Mouse (Mus musculus): ENCODE results near the gene Wwox. TPM values are rescaled to one million over a fixed set of nuclear protein-coding genes. Genes with fewer than 3 reads are reported as not detected.

Gene Wwox
- total and polyA plus RNA-seq, 3 experiments = 7.8 to 11.5 (median 9.1) TPM

DNA sequence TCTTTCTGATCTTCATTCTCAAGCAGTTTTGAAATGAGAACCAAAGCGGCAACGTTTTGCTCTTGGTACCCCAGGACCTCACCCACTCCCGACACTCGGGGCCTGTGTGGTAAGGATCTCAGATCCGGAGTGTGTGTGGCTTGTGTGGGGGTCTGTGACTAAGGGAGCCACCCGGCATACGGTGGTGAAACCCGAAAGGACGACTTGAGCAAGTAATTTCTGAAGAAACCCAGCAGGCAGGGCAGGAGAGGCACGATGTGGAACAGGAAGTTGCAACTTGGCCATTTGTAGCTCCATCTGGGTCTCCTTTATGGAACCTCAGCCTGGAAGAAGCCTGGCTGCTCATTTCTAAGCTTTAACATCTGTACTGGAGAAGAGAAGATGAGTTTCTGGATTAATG, 697.4 kb downstream of the Wwox start:
- Histone ChIP-seq H3K9ac (ENCODE audit: insufficient read depth, low read depth) (no peak overlapping the region), H3K79me2 (replicated peaks; ENCODE audit: control insufficient read depth, extremely low read depth, insufficient read depth, poor library complexity, severe bottlenecking) (no peaks in the 10 kb centered on the region), H3K27me3 (replicated peaks) (peaks cover 71% of the 10 kb centered on the region), H3K4me2 (ENCODE audit: insufficient read depth, low read depth, poor library complexity, severe bottlenecking) (no peak overlapping the region), H3K4me3 (replicated peaks in 1 of 3; ENCODE audit: low read depth in 2 of 3, low read length in 2 of 3, poor library complexity in 1 of 3) (no peak overlapping the region), H3K27ac (ENCODE audit: insufficient read depth, low read depth) (no peak overlapping the region), H3K4me1 (ENCODE audit: control insufficient read depth in 1 of 2, insufficient read depth in 2 of 2) (no peaks in the 10 kb centered on the region), H3K9me3 (replicated peaks; ENCODE audit: low read length) (peaks cover 1% of the 10 kb centered on the region), H3K36me3 (replicated peaks in 1 of 2; ENCODE audit: control insufficient read depth in 1 of 2, insufficient read depth in 1 of 2, low read length in 1 of 2) (no peaks in the 10 kb centered on the region)
- in situ Hi-C loops (cut with MboI; ENCODE audit: low pct_ligation_motif_present, low pct_unique_long_range_greater_than_20kb, low sequenced_read_pairs) = no loop called here
- TF ChIP-seq KAT2A (IDR thresholded peaks at IDR 0.05; ENCODE audit: insufficient replicate concordance, low read length) = no peak
- TF ChIP-seq TCF12 (IDR thresholded peaks at IDR 0.05; ENCODE audit: low read depth, low read length) = no peak
- TF ChIP-seq ZMIZ1 (IDR thresholded peaks at IDR 0.05; ENCODE audit: low read depth, low read length) = no peak
- no peak for TF ChIP-seq ELF1 (IDR thresholded peaks at IDR 0.05; ENCODE audit: low read depth, low read length)
- DNase-seq (ENCODE audit: extremely low read depth) = no peak
- dilution Hi-C loops (cut with MboI; ENCODE audit: extremely low pct_ligation_motif_present, extremely low pct_unique_long_range_greater_than_20kb, low sequenced_read_pairs) = no loop called here

DNA sequence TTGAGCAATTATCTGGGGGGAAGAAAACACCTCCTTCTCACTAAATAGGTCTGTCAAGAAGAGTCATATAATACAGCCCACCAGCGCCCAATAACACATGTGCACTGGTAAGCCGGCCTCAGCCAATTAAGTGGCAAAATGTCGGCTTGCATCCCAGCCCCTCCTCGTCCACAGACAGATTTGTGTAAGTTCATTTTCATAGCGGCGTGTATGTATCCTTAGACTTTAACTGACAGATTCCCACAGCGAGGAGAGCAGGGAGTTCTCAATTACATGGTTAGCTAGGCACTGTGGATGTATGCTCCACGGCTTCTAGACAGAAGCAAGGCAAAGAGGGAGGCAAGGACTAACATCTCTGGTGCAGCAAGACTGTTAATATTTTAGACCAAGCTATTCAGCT, 702.2 kb downstream of the Wwox start:
- Histone ChIP-seq H3K27ac (ENCODE audit: insufficient read depth, low read depth) (no peak overlapping the region), H3K4me2 (ENCODE audit: insufficient read depth, low read depth, poor library complexity, severe bottlenecking) (no peak overlapping the region), H3K9me3 (replicated peaks; ENCODE audit: low read length) (no peaks in the 10 kb centered on the region), H3K36me3 (replicated peaks in 1 of 2; ENCODE audit: control insufficient read depth in 1 of 2, insufficient read depth in 1 of 2, low read length in 1 of 2) (no peaks in the 10 kb centered on the region), H3K9ac (ENCODE audit: insufficient read depth, low read depth) (no peak overlapping the region), H3K27me3 (replicated peaks) (peaks cover 58% of the 10 kb centered on the region), H3K4me3 (replicated peaks in 1 of 3; ENCODE audit: low read depth in 2 of 3, low read length in 2 of 3, poor library complexity in 1 of 3) (no peak overlapping the region), H3K4me1 (ENCODE audit: control insufficient read depth in 1 of 2, insufficient read depth in 2 of 2) (no peaks in the 10 kb centered on the region), H3K79me2 (replicated peaks; ENCODE audit: control insufficient read depth, extremely low read depth, insufficient read depth, poor library complexity, severe bottlenecking) (no peaks in the 10 kb centered on the region)
- DNase-seq (ENCODE audit: extremely low read depth) = no peak
- in situ Hi-C loops (cut with MboI; ENCODE audit: low pct_ligation_motif_present, low pct_unique_long_range_greater_than_20kb, low sequenced_read_pairs) (no loop called here), dilution Hi-C loops (cut with MboI; ENCODE audit: extremely low pct_ligation_motif_present, extremely low pct_unique_long_range_greater_than_20kb, low sequenced_read_pairs) (no loop called here)
- TF ChIP-seq ELF1 (IDR thresholded peaks at IDR 0.05; ENCODE audit: low read depth, low read length) = no peak
- no peak for TF ChIP-seq RCOR1 (conservative IDR thresholded peaks at IDR 0.05; ENCODE audit: low read depth, low read length)
- TF ChIP-seq TCF12 (IDR thresholded peaks at IDR 0.05; ENCODE audit: low read depth, low read length) = no peak
- no peak for TF ChIP-seq CHD2 (IDR thresholded peaks at IDR 0.05; ENCODE audit: low read length)
- no peak for TF ChIP-seq NRF1 (IDR thresholded peaks at IDR 0.05; ENCODE audit: low read depth, low read length)
- TF ChIP-seq SMC3 (IDR thresholded peaks at IDR 0.05; ENCODE audit: low read depth, low read length) = no peak
- TF ChIP-seq E2F4 (IDR thresholded peaks at IDR 0.05; ENCODE audit: insufficient replicate concordance, low read depth, low read length) = no peak
- TF ChIP-seq RAD21 (IDR thresholded peaks at IDR 0.05; ENCODE audit: low read depth, low read length) = no peak
- TF ChIP-seq CHD1 (IDR thresholded peaks at IDR 0.05; ENCODE audit: low read depth, low read length) = no peak
- TF ChIP-seq TBP (conservative IDR thresholded peaks at IDR 0.05; ENCODE audit: low read depth, low read length) = no peak
- no peak for TF ChIP-seq NELFE (IDR thresholded peaks at IDR 0.05; ENCODE audit: low read depth, low read length)
- TF ChIP-seq USF2 (conservative IDR thresholded peaks at IDR 0.05; ENCODE audit: low read depth, low read length) = no peak
- no peak for TF ChIP-seq PAX5 (IDR thresholded peaks at IDR 0.05; ENCODE audit: low read length)
- TF ChIP-seq HCFC1 (IDR thresholded peaks at IDR 0.05; ENCODE audit: low read depth, low read length) = no peak
- TF ChIP-seq POLR2A (IDR thresholded peaks at IDR 0.05; ENCODE audit: low read depth, low read length) = no peak
- no peak for TF ChIP-seq ZMIZ1 (IDR thresholded peaks at IDR 0.05; ENCODE audit: low read depth, low read length)
- no peak for TF ChIP-seq GABPA (IDR thresholded peaks at IDR 0.05; ENCODE audit: insufficient replicate concordance, low read depth, low read length)
- TF ChIP-seq JUN (IDR thresholded peaks at IDR 0.05; ENCODE audit: insufficient read depth, low read depth, low read length) = no peak
